Mouse (Mus musculus) ovary, adult 18-20 months (tissue): ENCODE results near the gene Cirbp.

Source experiments
- DNase-seq: peaks from one replicate; pipeline ENCODE4 v3.0.0; 2022; ENCODE audit warnings: low spot score, mixed read lengths

Cirbp gene

DNA sequence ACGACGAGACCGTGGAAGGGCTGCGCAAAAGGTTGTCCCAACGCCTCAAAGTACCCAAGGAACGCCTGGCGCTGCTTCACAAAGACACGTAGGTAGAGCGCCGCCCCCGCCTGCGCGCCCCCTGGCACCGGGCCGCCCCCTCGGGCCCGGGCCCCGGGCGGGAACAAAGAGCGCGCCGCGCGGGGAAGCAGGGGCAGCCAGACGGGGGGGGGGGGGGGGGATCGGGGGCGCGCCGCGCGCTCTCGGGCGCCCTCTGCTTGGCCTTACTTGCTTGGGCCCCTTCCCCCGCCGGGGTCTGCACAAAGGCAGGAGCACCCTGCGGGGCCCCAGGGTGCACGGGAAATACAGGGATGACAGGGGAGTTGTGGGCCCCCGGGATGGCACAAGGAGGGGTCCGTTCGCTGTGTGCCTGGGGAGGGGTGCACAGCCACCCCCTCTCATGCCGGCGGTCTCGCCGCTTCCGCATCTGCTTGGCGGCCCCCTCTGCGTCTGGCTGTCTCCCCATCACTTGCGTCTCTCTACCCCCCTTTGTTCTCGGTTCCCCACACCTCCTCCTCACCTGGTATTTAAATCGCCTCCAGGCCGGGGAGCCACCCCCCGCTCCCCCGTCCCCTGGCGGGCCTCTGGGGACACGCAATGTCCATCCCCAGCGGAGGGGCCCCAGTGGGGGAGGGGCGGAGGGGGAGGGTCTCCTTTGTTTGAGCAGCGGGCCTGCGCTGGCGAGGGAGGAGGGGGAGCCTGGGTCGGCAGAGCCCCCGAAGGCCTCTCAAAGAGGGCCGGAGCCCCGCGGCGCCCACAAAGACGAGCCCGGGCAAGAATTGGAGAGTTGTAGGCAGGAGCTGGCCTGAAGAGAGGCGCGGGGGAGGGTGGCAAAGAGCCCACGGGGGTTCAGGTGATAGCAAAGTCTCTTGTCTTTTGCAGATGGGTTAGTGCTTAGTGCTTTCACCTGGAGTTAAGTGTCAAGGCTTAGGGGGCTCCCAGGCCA is 15.3 kb upstream of the Cirbp start:
- DNase-seq, result no peak

GRCm38 (mm10) chr10:80151211-80152034 is 14.4 kb upstream of the Cirbp start:
- DNase-seq, result peak; percentile 70

DNA sequence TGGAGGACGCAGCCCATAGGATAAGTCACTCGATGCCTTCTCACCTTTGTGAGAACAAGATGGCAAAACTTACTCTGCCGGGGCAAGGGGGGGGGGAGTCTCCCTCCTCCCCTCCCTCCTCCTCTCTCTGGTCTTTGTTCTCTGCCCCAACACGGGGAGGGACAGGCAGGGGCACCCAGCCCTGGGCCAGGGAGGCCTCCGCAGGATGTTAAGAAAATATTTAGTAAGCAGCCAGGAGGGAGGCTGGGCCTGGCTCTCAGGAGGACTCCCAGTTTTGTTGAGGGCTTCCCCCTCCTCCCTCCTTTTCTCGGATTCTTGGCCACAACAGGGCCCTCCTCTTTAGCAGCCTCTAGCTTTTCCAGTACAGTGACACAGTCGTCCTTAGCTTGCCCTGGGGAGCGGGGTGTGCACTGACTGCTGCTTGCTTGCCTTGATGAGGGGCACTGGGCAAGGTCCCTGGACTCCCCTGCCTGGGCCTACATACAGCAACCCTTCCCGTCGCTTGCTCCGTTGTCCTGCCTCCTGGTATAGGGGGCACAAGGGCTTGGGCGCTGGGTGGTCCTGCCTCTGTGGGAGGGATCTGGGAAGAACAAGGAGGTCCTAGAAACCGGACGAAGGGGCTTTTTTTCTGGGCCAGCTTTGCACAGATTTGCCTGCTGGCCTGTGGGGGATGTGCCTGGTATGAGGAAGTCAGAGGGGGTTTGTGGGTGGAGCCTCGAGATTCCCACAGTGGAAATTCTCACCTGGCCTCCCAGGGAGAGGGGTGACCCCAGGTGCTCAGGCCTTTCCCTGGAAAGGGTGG is 13.5 kb upstream of the Cirbp start:
- no peak for DNase-seq

- no peak for DNase-seq
Observed at GRCm38 (mm10) chr10:80152873-80153260, 12.9 kb upstream of the Cirbp start.

- no peak for DNase-seq
Observed at GRCm38 (mm10) chr10:80153713-80154112, 12.1 kb upstream of the Cirbp start.

- no peak for DNase-seq
Observed at GRCm38 (mm10) chr10:80154384-80154783, 11.4 kb upstream of the Cirbp start.

- DNase-seq, result no peak
Observed at GRCm38 (mm10) chr10:80155277-80155676, 10.5 kb upstream of the Cirbp start.

DNA sequence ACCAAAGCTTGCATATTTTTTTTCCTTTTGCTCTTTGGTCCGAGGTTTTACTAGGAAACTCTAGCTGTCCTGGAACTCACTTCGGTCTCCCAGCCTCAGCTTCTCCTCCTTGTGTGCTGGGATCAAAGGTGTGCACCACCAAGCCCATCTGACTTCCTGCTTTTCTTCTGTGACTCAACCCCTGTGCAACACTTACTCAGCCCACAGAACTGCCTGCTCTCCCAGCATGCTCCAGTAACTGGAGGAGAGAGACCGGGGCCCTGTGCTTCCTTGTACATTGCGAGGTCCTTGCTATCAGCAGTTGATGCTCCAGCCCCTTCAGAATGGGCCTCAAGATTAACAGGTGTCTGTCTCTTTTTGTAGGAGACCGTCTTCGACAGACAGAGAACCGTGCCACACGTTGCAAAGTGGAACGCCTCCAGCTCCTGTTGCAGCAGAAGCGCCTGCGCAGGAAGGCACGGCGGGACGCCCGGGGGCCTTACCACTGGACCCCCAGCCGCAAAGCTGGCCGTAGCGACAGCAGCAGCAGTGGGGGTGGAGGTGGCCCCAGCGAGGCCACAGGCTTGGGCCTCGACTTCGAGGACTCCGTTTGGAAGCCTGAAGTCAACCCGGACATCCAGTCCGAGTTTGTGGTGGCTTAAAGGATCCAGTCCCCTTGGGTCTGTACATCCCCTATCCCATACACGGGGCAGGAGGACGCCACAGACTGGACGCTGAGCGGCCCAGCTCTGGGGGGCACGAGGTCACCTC is 9.6 kb upstream of the Cirbp start:
- no peak for DNase-seq

GRCm38 (mm10) chr10:80156752-80157053 is 9.1 kb upstream of the Cirbp start:
- no peak for DNase-seq

GRCm38 (mm10) chr10:80157141-80157929 is 8.4 kb upstream of the Cirbp start:
- DNase-seq, result no peak

GRCm38 (mm10) chr10:80158307-80158986 is 7.3 kb upstream of the Cirbp start:
- DNase-seq, result no peak

DNA sequence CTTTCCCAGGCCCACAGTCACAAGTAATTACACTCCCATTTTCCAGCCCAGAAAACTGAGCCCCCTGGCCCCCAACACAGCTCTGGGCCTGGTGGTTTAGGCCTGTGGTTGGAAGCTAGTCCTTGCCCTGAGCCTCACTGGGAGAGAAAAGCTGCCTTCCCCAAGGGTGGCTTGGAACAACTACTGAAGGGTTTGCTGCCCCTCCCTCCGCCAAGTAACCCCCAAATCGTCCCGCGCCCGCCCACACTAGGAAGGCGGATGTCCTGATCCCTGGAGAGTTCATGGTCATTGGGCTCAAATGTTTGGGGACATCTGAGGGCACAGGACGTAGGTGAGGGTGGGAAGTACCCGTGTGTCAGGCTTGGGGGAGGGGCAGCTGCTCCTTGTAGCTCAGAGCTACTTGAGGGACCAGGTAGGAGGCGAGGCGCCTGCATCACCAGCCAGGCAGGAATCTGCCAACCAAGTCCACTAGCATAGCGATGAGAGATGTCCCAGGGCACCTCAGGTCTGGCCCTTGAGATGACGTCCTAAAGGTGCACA is 6.7 kb upstream of the Cirbp start:
- DNase-seq, result no peak

DNA sequence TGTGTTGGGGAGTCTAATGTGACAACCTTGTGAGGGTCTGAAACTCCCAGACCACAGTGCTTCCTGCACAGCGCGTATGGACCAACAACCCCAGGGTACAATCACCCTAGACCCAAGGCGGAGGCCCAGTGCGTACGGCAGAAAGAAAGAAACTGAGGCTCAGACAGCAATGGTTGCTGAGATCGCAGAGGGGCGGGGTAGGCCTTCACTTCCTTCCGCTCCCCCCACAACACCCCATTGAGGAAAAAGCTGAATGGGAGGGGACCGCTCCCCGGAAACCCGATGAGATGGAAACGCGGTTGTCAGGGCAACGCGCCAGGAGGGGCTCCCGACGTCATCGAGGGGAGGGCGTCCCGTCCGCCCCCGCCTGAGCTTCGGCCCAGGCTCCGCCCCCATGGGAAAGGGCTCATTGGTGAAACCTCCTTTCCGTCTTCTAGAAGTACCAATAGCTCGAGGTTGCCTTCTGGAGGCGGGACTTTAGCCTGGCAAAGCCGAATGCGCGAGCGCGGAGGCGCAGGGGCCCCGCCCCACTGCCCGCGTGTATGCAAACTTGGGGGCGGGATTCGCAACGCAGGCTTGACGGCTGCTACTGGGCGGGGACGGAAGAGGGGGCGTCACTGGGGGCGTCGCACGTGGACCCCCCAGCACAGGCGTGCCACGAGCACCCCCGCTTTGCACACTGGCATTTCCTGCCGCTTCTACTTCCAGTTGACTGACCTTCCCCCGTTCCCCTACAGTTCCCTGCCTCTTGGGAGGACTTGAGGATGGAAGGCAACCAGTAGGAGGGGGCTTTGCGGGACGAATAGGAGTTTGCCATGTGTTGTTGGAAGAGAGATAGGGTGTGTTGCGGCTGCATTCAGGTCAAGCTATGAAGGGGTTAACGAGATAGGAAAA is 6.0 kb upstream of the Cirbp start:
- DNase-seq, result peak; percentile 98

GRCm38 (mm10) chr10:80160455-80161371 is 5.1 kb upstream of the Cirbp start:
- DNase-seq, result peak; percentile 84

DNA sequence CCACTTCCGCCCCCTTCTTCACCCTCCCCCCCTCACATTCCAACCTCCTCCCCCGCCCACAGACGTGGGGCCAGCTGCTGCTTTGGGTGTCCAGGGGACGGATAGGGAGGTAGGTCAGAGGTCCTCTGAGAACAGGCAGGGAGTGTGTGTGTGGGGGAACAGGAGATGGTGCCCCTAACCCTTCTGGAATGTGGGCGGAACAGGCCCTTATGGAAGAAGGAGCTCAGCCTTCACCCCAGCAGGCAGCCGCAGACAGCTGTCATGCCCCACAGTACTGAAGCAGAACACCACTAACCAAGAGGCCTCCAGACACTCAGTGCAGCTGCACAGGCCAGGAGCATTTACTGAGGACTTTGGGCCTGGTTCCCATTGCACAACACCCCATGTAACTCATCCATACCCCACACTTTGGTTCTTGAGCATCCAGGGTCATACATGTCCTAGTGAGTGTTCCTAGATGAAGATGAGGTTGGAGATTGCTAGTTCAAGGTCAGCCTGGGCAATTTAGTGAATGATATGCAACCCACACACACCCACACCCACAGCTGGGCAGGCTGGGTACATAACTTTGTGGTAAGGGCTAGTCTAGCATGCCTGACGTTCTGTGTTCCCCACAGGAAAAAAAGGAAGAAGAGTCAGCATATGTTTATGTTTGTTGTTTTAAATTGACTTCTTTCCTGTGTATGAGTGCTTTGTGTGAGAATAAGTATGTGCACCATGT is 4.1 kb upstream of the Cirbp start:
- DNase-seq, result no peak

GRCm38 (mm10) chr10:80162243-80162608 is 3.6 kb upstream of the Cirbp start:
- no peak for DNase-seq

DNA sequence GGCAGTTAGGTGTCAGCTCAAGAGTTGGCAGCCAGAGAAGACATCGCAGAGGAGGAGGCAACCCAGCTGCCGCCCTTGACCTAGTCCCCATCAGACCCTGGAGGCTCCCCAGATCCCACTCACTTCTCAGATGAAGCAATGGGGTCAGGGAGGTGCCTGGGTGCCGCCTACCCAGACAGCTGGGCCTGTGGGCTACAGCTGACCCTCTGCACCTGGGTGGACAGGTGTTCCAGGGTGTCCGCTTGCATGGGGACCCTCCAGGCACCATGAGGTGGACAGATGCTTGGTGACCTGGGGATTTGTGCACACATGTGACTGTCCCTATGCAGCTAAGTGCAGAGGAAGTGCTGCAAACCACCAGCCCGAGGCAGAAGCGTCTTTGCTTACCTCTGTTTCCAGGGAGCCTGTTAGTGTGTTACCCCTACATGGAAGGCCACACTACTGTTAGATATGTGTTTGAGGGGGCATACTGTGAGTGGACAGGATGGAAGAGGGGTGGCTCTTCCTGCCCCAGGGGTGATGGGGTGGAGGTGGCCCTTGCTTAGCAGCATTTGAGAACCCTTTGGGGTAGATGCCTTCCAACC is 3.0 kb upstream of the Cirbp start:
- DNase-seq, result no peak
